8 mouse cellular contexts compared by ENCODE assay signal in genomic region chr4:116220071-116220650, GRCm38 (mm10). TPM values are rescaled to one million over a fixed set of nuclear protein-coding genes. Genes with fewer than 3 reads are reported as not detected.
DNase-seq lines count a peak whose midpoint lies in the region; ATAC-seq and TF ChIP-seq lines count a peak whose summit lies in the region.

No protein-coding gene starts in this region.

- no peak for TF ChIP-seq CTCF in stomach, postnatal 0 days (IDR thresholded peaks at IDR 0.05; ENCODE audit: low read depth)

- peak overlapping the region; percentile 79 for H3K9ac ChIP-seq in embryonic facial prominence, embryonic 15.5 days
- H3K9ac ChIP-seq in hindbrain, embryonic 14.5 days: peak overlapping the region; percentile 83
- peak overlapping the region; percentile 86 for H3K9ac ChIP-seq in lung, embryonic 15.5 days
- peak overlapping the region; percentile 70 for H3K9ac ChIP-seq in stomach, postnatal 0 days (ENCODE audit: low read length)

- H3K4me2 ChIP-seq in embryonic facial prominence, embryonic 15.5 days (replicated peaks): peak overlapping the region; percentile 67
- peak overlapping the region; percentile 61 for H3K4me2 ChIP-seq in hindbrain, embryonic 14.5 days (replicated peaks)
- peak overlapping the region; percentile 60 for H3K4me2 ChIP-seq in lung, embryonic 15.5 days
- peak overlapping the region; percentile 53 for H3K4me2 ChIP-seq in stomach, postnatal 0 days (replicated peaks; ENCODE audit: low read depth)

- peak overlapping the region; percentile 83 for H3K4me3 ChIP-seq in embryonic facial prominence, embryonic 15.5 days (replicated peaks)
- H3K4me3 ChIP-seq in hindbrain, embryonic 14.5 days (replicated peaks; ENCODE audit: low read length): peak overlapping the region; percentile 58
- H3K4me3 ChIP-seq in lung, embryonic 15.5 days: peak overlapping the region; percentile 69
- H3K4me3 ChIP-seq in stomach, postnatal 0 days (ENCODE audit: low read depth, low read length): peak overlapping the region; percentile 78

- peak overlapping the region; percentile 99 for H3K27ac ChIP-seq in embryonic facial prominence, embryonic 15.5 days (replicated peaks)
- peak overlapping the region; percentile 100 for H3K27ac ChIP-seq in hindbrain, embryonic 14.5 days
- H3K27ac ChIP-seq in lung, embryonic 15.5 days: peak overlapping the region; percentile 99
- H3K27ac ChIP-seq in stomach, postnatal 0 days (replicated peaks): peak overlapping the region; percentile 94; the same call in 1 of the 2 replicates

- no peak for ATAC-seq in embryonic facial prominence, embryonic 15.5 days (ENCODE audit: insufficient number of reproducible peaks, low FRiP score, low TSS enrichment, low read depth)
- ATAC-seq in hindbrain, embryonic 14.5 days (ENCODE audit: low FRiP score): no peak
- ATAC-seq in lung, embryonic 15.5 days (ENCODE audit: borderline replicate concordance, extremely low read depth, low FRiP score, low TSS enrichment): no peak
- no peak for ATAC-seq in stomach, postnatal 0 days (ENCODE audit: low FRiP score, low TSS enrichment)

- intact Hi-C loops in left cerebral cortex, postnatal 10 days (cut with DNase I): loop anchor here (5.0 kb wide), 1 partner anchor 43 kb away; no protein-coding TSS in a partner anchor

- WGBS in embryonic facial prominence, embryonic 15.5 days: 4% methylated on average over 6 of the region's 6 CpGs
- WGBS in hindbrain, embryonic 14.5 days: 1% methylated on average over 6 of the region's 6 CpGs
- WGBS in lung, embryonic 15.5 days: 3% methylated on average over 6 of the region's 6 CpGs
- WGBS in stomach, postnatal 0 days: 21% methylated on average over 5 of the region's 6 CpGs

- H3K4me1 ChIP-seq in embryonic facial prominence, embryonic 15.5 days: peaks cover 7% of the 10 kb centered on the region
- H3K4me1 ChIP-seq in hindbrain, embryonic 14.5 days (replicated peaks; ENCODE audit: control insufficient read depth, insufficient read depth, low read length): peaks cover 6% of the 10 kb centered on the region; the same call in 1 of the 2 replicates
- H3K4me1 ChIP-seq in lung, embryonic 15.5 days: peaks cover 7% of the 10 kb centered on the region; the same call in 1 of the 2 replicates
- no peaks in the 10 kb centered on the region for H3K4me1 ChIP-seq in stomach, postnatal 0 days (replicated peaks; ENCODE audit: control insufficient read depth, insufficient read depth)

- no peaks in the 10 kb centered on the region for H3K36me3 ChIP-seq in embryonic facial prominence, embryonic 15.5 days
- H3K36me3 ChIP-seq in hindbrain, embryonic 14.5 days (replicated peaks; ENCODE audit: control insufficient read depth, insufficient read depth): no peaks in the 10 kb centered on the region
- H3K36me3 ChIP-seq in lung, embryonic 15.5 days: no peaks in the 10 kb centered on the region
- no peaks in the 10 kb centered on the region for H3K36me3 ChIP-seq in stomach, postnatal 0 days (ENCODE audit: control insufficient read depth, insufficient read depth, low read length)

- no peaks in the 10 kb centered on the region for H3K27me3 ChIP-seq in embryonic facial prominence, embryonic 15.5 days
- H3K27me3 ChIP-seq in hindbrain, embryonic 14.5 days (ENCODE audit: control insufficient read depth, insufficient read depth, low read length): no peaks in the 10 kb centered on the region
- no peaks in the 10 kb centered on the region for H3K27me3 ChIP-seq in lung, embryonic 15.5 days
- H3K27me3 ChIP-seq in stomach, postnatal 0 days (ENCODE audit: control insufficient read depth, insufficient read depth, low read length): no peaks in the 10 kb centered on the region

- no peaks in the 10 kb centered on the region for H3K9me3 ChIP-seq in embryonic facial prominence, embryonic 15.5 days (replicated peaks)
- no peaks in the 10 kb centered on the region for H3K9me3 ChIP-seq in hindbrain, embryonic 14.5 days (ENCODE audit: control insufficient read depth, low read length)
- H3K9me3 ChIP-seq in lung, embryonic 15.5 days: no peaks in the 10 kb centered on the region
- H3K9me3 ChIP-seq in stomach, postnatal 0 days (ENCODE audit: control insufficient read depth, low read length): no peaks in the 10 kb centered on the region

- DNase-seq in cerebellum, adult 9-10 months: peak; percentile 59
- DNase-seq in cerebellum, postnatal 25 days: no peak
- DNase-seq in hindbrain, embryonic 14.5 days (ENCODE audit: low spot score): peak; percentile 33
- DNase-seq in stomach, postnatal 0 days (ENCODE audit: low spot score): no peak
- DNase-seq in left cerebral cortex, postnatal 10 days (ENCODE audit: extremely low spot score in 1 of 2, low spot score in 2 of 2): no peak
- no peak for DNase-seq in frontal cortex, postnatal 25 days (ENCODE audit: low spot score in 2 of 2)

- no peak for TF ChIP-seq EP300 in stomach, postnatal 0 days (optimal IDR thresholded peaks at IDR 0.05)

RNA-seq across cellular contexts. Expression of gene Pik3r3, which starts 1.3 kb away (rescaled TPM):
- polyA plus RNA-seq in embryonic facial prominence, embryonic 15.5 days (2015; fragmentation: Nextera tagmentation; extraction: Ambion mirVana): 15.6 and 15.9 TPM in 2 replicates
- polyA plus RNA-seq in hindbrain, embryonic 14.5 days (2014; fragmentation: Nextera tagmentation; extraction: Ambion mirVana): 66.3 and 69.0 TPM in 2 replicates
- polyA plus RNA-seq in lung, embryonic 15.5 days (2015; fragmentation: Nextera tagmentation; extraction: Ambion mirVana): 24.5 and 24.6 TPM in 2 replicates
- 6.4 and 6.8 TPM in 2 replicates for polyA plus RNA-seq in stomach, postnatal 0 days (2015; fragmentation: Nextera tagmentation; extraction: Ambion mirVana)
- 10 to 100 TPM; 39.4 to 41.5 TPM for total RNA-seq in left cerebral cortex, postnatal 10 days (2021)

RNA-seq across cellular contexts. Expression of gene Gm49337, which starts 47.0 kb away (rescaled TPM):
- not detected in 2 replicates for polyA plus RNA-seq in embryonic facial prominence, embryonic 15.5 days (2015; fragmentation: Nextera tagmentation; extraction: Ambion mirVana)
- not detected in 2 replicates for polyA plus RNA-seq in hindbrain, embryonic 14.5 days (2014; fragmentation: Nextera tagmentation; extraction: Ambion mirVana)
- polyA plus RNA-seq in lung, embryonic 15.5 days (2015; fragmentation: Nextera tagmentation; extraction: Ambion mirVana): not detected in 2 replicates
- not detected in 2 replicates for polyA plus RNA-seq in stomach, postnatal 0 days (2015; fragmentation: Nextera tagmentation; extraction: Ambion mirVana)
- total RNA-seq in left cerebral cortex, postnatal 10 days (2021): not detected

RNA-seq across cellular contexts. Expression of gene 1700042G07Rik, which starts 47.0 kb away (rescaled TPM):
- not detected in 2 replicates for polyA plus RNA-seq in embryonic facial prominence, embryonic 15.5 days (2015; fragmentation: Nextera tagmentation; extraction: Ambion mirVana)
- not detected in 2 replicates for polyA plus RNA-seq in hindbrain, embryonic 14.5 days (2014; fragmentation: Nextera tagmentation; extraction: Ambion mirVana)
- not detected in 2 replicates for polyA plus RNA-seq in lung, embryonic 15.5 days (2015; fragmentation: Nextera tagmentation; extraction: Ambion mirVana)
- polyA plus RNA-seq in stomach, postnatal 0 days (2015; fragmentation: Nextera tagmentation; extraction: Ambion mirVana): not detected in 2 replicates
- total RNA-seq in left cerebral cortex, postnatal 10 days (2021): not detected

RNA-seq across cellular contexts. Expression of gene Tspan1, which starts 52.8 kb away (rescaled TPM):
- 5.9 and 9.7 TPM in 2 replicates for polyA plus RNA-seq in embryonic facial prominence, embryonic 15.5 days (2015; fragmentation: Nextera tagmentation; extraction: Ambion mirVana)
- 0.21 TPM in 2 replicates for polyA plus RNA-seq in hindbrain, embryonic 14.5 days (2014; fragmentation: Nextera tagmentation; extraction: Ambion mirVana)
- 10.6 and 13.3 TPM in 2 replicates for polyA plus RNA-seq in lung, embryonic 15.5 days (2015; fragmentation: Nextera tagmentation; extraction: Ambion mirVana)
- 319 and 330 TPM in 2 replicates for polyA plus RNA-seq in stomach, postnatal 0 days (2015; fragmentation: Nextera tagmentation; extraction: Ambion mirVana)
- total RNA-seq in left cerebral cortex, postnatal 10 days (2021): under 1 TPM; 0.60 to 0.73 TPM

Comparison
In these comparisons a context has a peak if more than half of its experiments do, and no peak if none do; other contexts are left out.
1. DNase-seq: peak in cerebellum, adult 9-10 months (single experiment) and hindbrain, embryonic 14.5 days (single experiment); none in cerebellum, postnatal 25 days (0 of 2), stomach, postnatal 0 days (single experiment), left cerebral cortex, postnatal 10 days (0 of 2) and frontal cortex, postnatal 25 days (0 of 2).
2. Peak in every context shown above with its lines, with median percentiles within 50 percentile points of each other: H3K27ac ChIP-seq, H3K4me2 ChIP-seq, H3K4me3 ChIP-seq and H3K9ac ChIP-seq.